Mouse (Mus musculus) heart, embryonic 12.5 days (tissue): ENCODE data around the gene 1810049J17Rik. TPM values are rescaled to one million over a fixed set of nuclear protein-coding genes. Genes with fewer than 3 reads are reported as not detected.

Experiments used
- ATAC-seq: fragments of 200-750 bp; cut with Nextera tagmentation; 2 replicates; pipeline ENCODE4 v1.8.0; 2017; ENCODE audit warnings: moderate TSS enrichment, moderate library complexity; ENCODE audit not compliant: insufficient number of reproducible peaks, low FRiP score
- H3K27ac ChIP-seq: fragments of 300-500 bp; sonication (generic); 2 replicates; pipeline ENCODE4 v1.5.1; 2016; ENCODE audit warnings: mild to moderate bottlenecking, moderate library complexity; ENCODE audit not compliant: poor library complexity, severe bottlenecking
- H3K27me3 ChIP-seq: fragments of 300-500 bp; sonication (generic); replicated peaks from 2 replicates; pipeline ENCODE4 v1.6.1; 2016; ENCODE audit warnings: mild to moderate bottlenecking, moderate library complexity
- H3K36me3 ChIP-seq: fragments of 300-500 bp; sonication (generic); 2 replicates; pipeline ENCODE4 v1.6.1; 2016; ENCODE audit warnings: mild to moderate bottlenecking, moderate library complexity
- H3K4me1 ChIP-seq: fragments of 300-500 bp; sonication (generic); replicated peaks from 2 replicates; pipeline ENCODE4 v1.6.1; 2016; ENCODE audit warnings: mild to moderate bottlenecking
- H3K4me2 ChIP-seq: fragments of 300-500 bp; sonication (generic); 2 replicates; pipeline ENCODE4 v1.6.1; 2016; ENCODE audit warnings: mild to moderate bottlenecking, moderate library complexity
- H3K4me3 ChIP-seq: fragments of 300-500 bp; sonication (generic); 2 replicates; pipeline ENCODE4 v1.5.1; 2016; ENCODE audit warnings: mild to moderate bottlenecking
- H3K9ac ChIP-seq: fragments of 300-500 bp; sonication (generic); 2 replicates; pipeline ENCODE4 v1.6.1; 2016; ENCODE audit warnings: mild to moderate bottlenecking, moderate library complexity
- H3K9me3 ChIP-seq: fragments of 300-500 bp; sonication (generic); replicated peaks from 2 replicates; pipeline ENCODE4 v1.6.1; 2016; ENCODE audit warnings: mild to moderate bottlenecking, moderate library complexity
- WGBS: fragments of 180-500 bp; shearing (Covaris S2); methylation state at CpG from one replicate; pipeline ENCODE4 v1.1.7; 2016; 5-methylcytosine and 5-hydroxymethylcytosine counted together
- polyA plus RNA-seq: library from polyadenylated mRNA; unstranded; fragments of >200 nt; fragmentation: Nextera tagmentation; extraction: Ambion mirVana; gene quantifications from 2 replicates; pipeline ENCODE4 v1.2.1, GENCODE M21; 2016

Gene 1810049J17Rik
- polyA plus RNA-seq, 1 experiment from 2014 or later, result 0.73 TPM

DNA sequence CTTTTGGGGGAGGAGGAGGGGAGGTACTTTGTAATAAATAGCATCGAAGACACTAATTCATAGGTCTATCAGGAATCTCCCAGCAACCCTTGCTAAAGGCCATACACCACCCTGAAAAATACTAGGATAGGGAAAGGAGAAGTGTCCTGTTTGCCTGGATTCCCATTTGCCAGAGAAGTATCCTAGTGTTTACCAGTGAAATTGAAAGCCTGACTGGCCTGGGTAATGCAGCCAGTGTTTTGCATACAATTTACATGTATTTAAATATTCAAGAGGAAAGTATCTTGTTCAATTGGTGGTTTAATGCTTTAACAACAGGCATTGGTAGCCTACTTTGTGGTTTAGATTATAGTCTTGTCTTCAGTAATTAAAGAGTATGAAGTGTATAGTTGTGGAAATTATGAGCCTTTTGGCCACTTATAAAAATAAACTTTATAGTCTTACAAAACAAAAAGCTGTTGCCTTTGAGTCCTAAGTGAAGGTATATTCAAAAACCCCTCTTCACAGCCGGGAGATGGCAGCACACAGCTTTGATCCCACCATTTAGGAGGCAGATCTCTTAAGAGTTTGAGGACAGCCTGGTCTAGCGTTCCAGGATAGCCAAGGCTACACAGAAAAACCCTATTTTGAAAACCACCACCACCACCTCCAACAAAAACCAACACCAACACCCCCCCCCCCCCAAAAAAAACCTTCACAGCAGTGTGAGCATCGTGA lies 47.5 kb downstream of the 1810049J17Rik start:
- 0 out of 2 replicates have a peak, but pooled peaks cover 3% of the 10 kb centered on the region for H3K4me1 ChIP-seq

DNA sequence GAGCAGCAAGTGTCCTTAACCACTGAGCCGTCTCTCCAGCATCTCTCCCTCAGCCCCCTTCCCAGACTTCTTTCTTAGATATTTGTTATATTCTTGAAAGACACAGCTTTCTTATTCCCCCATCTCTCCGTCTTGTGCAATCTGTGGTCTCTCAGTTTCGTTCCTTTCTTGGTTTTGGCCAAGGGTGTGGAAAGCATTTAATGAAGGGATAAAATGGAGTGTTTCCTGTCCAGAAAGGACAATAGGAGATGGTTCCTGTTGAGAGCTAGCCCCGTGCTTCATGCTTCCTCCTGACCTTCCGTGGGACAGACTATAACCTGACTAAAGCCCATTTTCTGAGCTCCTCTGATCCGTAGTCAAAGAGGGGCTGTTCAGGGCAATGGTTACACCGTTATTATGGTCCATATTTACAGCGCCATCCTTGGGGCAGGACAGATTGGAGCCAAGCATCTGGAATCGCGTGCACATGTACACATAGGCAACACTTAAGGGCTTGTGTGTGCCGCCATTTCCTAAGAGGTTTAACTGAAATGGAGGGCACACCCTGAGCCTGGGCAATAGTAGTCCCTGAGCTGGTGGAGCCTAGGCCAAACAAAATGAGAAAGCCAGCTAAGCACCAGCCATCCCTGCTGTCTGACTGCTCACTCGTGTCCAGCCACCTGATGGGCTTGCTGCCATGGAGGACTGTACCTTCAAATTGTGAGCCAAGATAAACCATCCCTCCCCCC lies 48.2 kb downstream of the 1810049J17Rik start:
- Histone ChIP-seq H3K27ac (no peak overlapping the region), H3K27me3 (no peaks in the 10 kb centered on the region), H3K9ac (no peak overlapping the region), H3K9me3 (no peaks in the 10 kb centered on the region), H3K4me3 (no peak overlapping the region), H3K4me2 (no peak overlapping the region), H3K36me3 (peaks cover 24% of the 10 kb centered on the region), H3K4me1 (0 out of 2 replicates have a peak, but pooled peaks cover 3% of the 10 kb centered on the region)
- WGBS, result 79% methylated on average over 12 of the region's 12 CpGs
- ATAC-seq, result 0 out of 2 replicates have a peak, but pooled peaks have one; percentile 25

More for the DNA sequence above, 47.5 kb downstream of the 1810049J17Rik start:
- Histone ChIP-seq H3K9ac (no peak overlapping the region), H3K4me3 (no peak overlapping the region), H3K27ac (no peak overlapping the region), H3K4me2 (no peak overlapping the region), H3K36me3 (peaks cover 17% of the 10 kb centered on the region), H3K27me3 (no peaks in the 10 kb centered on the region), H3K9me3 (no peaks in the 10 kb centered on the region)
- ATAC-seq, result no peak
- 58% methylated on average over 4 of the region's 4 CpGs for WGBS

Other genes starting within 250 kb of the 1810049J17Rik start
- gene Zfr, start 204.1 kb downstream of the 1810049J17Rik start, polyA plus RNA-seq, result 105 and 108 TPM in 2 replicates
- gene Mtmr12, start 116.9 kb downstream of the 1810049J17Rik start, polyA plus RNA-seq, result 16.5 and 16.7 TPM in 2 replicates
- gene Golph3, start 449 bp downstream of the 1810049J17Rik start, polyA plus RNA-seq, result 92.2 and 92.5 TPM in 2 replicates